Mouse (Mus musculus): ENCODE measurements around the gene Hrct1.

Gene Hrct1

GRCm38 (mm10) chr4:43726995-43727394, at the start of gene Hrct1:
Gene Hrct1 (plus strand): TSS chr4:43727188.
- DNase-seq (ENCODE audit: low spot score): no peak

- DNase-seq (ENCODE audit: low spot score): no peak
These were observed 48.4 kb upstream of the Hrct1 start for GRCm38 (mm10) chr4:43678541-43678940.

- DNase-seq (ENCODE audit: low spot score): no peak
These were observed 47.5 kb upstream of the Hrct1 start for GRCm38 (mm10) chr4:43679416-43680043.

DNA sequence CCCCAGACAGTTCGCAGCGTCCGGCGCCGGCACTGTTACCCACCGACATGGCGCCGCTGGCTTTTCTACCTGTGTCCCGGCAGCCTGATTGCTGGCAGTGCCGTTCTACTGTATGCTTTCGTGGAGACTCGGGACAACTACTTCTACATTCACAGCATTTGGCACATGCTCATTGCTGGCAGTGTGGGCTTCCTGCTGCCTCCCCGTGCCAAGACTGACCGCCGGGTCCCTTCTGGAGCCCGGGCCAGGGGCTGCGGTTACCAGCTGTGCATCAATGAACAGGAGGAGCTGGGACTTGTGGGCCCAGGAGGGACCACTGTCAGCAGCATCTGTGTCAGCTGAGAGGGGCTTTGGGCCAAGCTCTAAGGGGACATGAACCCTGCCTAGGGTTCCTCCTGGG, 37.0 kb upstream of the Hrct1 start:
- no peak for DNase-seq (ENCODE audit: low spot score)

- no peak for DNase-seq (ENCODE audit: low spot score)
These were observed 36.0 kb upstream of the Hrct1 start for GRCm38 (mm10) chr4:43691026-43691425.

GRCm38 (mm10) chr4:43693806-43694241, 33.2 kb upstream of the Hrct1 start:
- no peak for DNase-seq (ENCODE audit: low spot score)

- DNase-seq (ENCODE audit: low spot score): no peak
These were observed 32.3 kb upstream of the Hrct1 start for GRCm38 (mm10) chr4:43694439-43695248.

GRCm38 (mm10) chr4:43695249-43695671, 31.7 kb upstream of the Hrct1 start:
- no peak for DNase-seq (ENCODE audit: low spot score)

DNA sequence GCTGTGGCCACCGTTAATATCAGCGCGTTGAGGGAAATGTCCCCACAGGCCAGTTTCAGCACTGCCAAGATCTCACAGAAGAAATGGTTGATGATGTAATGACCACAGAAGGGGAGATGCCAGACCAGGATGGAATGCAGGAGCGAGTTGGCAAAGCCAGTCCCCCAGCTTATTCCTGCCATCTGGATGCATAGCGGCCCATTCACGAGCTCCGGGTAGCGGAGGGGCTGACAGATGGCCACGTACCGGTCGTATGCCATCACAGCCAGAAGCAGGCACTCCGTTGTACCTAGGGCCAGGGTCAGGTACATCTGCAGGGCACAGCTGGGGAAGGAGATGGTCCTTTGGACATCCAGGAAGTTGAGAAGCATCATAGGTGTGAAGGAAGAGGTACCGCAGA, 30.4 kb upstream of the Hrct1 start:
- DNase-seq (ENCODE audit: low spot score): no peak

GRCm38 (mm10) chr4:43700707-43701106, 26.3 kb upstream of the Hrct1 start, which contains the start of gene Olfr70:
Gene Olfr70 (minus strand): TSS chr4:43700807.
- DNase-seq (ENCODE audit: low spot score): no peak

GRCm38 (mm10) chr4:43703439-43703838, 23.5 kb upstream of the Hrct1 start:
- DNase-seq (ENCODE audit: low spot score): no peak

GRCm38 (mm10) chr4:43703851-43704250, 23.1 kb upstream of the Hrct1 start:
- DNase-seq (ENCODE audit: low spot score): no peak

- no peak for DNase-seq (ENCODE audit: low spot score)
These were observed 21.0 kb upstream of the Hrct1 start for GRCm38 (mm10) chr4:43705991-43706390.

DNA sequence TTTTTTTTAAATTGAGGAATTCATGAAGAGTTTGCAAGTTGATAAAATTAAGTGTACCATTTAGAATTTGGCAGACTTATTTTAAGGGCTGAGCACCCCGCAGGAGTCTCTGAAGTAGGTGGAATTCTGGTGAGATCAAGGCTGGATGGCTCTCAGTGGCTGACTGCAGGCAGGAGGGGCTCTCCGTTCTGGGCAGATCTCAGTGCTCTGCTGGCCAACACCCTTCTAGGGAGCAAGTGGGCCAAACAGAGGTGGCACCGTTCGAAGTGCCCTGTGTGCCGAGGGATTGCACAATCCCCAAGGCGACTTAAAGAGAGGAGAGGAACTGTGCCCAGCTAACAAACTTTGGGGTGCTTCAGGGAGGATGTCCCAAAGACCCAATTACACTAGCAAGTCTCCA, 17.1 kb upstream of the Hrct1 start, which contains the start of gene Olfr71:
Olfr71 (minus strand) TSS at position 387 of the 400 bp plus-strand sequence.
- no peak for DNase-seq (ENCODE audit: low spot score)

DNA sequence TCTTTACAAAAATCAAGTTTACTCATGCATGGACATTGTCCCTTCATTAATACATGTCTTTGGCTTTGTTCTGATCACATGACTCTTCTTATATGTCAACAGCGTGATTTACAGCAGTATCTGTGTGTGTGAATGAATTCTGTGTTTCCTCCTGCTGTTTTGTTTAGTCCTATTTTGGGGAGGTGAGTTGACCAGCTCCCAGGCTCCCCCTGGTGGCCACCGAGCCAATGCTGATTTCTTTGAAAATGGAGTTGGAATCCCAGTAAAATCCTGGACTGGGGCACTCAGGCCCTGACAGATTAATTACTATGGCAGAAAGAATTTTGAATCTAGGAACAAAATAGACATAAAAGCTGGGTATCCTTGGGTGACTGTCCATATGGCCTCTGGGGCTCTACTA, 15.2 kb upstream of the Hrct1 start:
- DNase-seq (ENCODE audit: low spot score): peak; percentile 67

DNA sequence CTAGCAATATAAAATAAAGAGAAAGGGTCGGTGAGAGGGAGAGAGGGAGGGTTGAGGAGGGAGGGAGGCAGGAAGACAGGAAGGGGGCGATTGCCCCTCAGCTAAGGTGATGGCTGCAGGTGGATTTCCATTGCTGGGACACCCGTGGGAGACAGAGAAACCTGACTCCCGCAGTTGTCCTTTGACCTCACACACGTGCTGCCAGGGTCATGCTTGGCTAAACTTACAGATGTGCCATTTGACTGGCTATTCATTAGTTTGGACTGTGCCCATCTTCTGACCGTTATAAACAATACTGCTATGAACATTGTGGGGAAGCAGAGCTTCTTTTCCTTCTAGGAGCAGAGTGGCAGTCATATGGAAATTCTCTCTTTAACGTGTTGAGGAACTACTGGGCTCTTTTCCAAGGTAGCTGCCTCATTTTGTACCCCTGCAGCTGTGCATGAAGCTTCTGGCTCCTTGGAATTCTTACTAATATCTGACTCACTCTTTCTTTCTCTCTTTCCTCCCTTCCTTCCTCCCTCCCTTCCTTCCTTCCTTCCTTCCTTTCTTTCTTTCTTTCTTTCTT, 13.3 kb upstream of the Hrct1 start:
- DNase-seq (ENCODE audit: low spot score): no peak

DNA sequence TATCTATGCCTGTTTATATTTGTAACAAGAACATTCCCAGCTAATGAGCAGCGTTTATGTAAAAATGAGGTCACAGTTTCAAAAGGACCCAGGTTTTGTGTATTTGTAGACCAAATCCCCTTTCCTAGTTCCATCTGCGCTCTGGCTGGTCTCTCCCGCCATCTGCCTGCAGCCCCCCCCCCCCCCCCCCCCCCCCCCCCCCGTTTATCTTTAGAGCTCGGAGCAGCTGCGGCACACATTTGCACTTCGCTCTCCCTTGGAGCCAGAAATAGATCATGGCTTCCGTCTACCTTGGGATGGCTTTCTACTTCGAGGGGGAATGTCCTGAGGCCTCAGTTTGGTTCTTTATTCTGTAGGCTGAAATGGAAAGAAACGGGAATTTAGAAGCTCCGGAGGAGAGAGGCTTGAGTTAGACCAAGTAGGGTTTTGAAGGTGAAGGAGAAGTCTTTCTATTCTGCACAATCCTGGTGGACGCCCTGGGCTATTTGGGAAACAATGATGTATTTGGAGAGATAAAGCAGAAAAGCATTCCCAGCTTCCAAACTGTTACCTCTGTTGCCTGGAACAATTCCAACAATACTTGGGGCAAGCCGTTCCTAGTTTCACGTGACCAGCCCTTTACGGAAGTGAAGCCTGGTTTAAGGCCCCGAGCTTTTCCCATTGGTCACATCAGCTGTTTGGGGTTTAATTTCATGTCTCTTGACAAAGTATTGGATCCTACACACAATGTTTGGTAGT, 6.3 kb upstream of the Hrct1 start:
- DNase-seq (ENCODE audit: low spot score): no peak

GRCm38 (mm10) chr4:43722191-43722590, 4.8 kb upstream of the Hrct1 start:
- DNase-seq (ENCODE audit: low spot score): no peak

- no peak for DNase-seq (ENCODE audit: low spot score)
These were observed 2.2 kb upstream of the Hrct1 start for GRCm38 (mm10) chr4:43724764-43725163.

GRCm38 (mm10) chr4:43726228-43726993, 577 bp upstream of the Hrct1 start:
- DNase-seq (ENCODE audit: low spot score): no peak
